Mouse (Mus musculus) midbrain, embryonic 14.5 days (tissue): ENCODE measurements around the gene Mgea5. TPM values are rescaled to one million over a fixed set of nuclear protein-coding genes. Genes with fewer than 3 reads are reported as not detected.

Experiments used
- ATAC-seq: fragments of 200-750 bp; cut with Nextera tagmentation; 2 replicates; pipeline ENCODE4 v1.8.0; 2017; ENCODE audit warnings: moderate number of reproducible peaks, moderate library complexity; ENCODE audit not compliant: low FRiP score, low TSS enrichment
- DNase-seq: peaks from one replicate; pipeline ENCODE4 v3.0.0-alpha.2; 2015
- H3K27ac ChIP-seq: fragments of 300-500 bp; sonication (generic); replicated peaks from 2 replicates; pipeline ENCODE4 v1.5.1; 2014; ENCODE audit warnings: mild to moderate bottlenecking, low read depth, low read length, moderate library complexity
- H3K27me3 ChIP-seq: fragments of 300-500 bp; sonication (generic); 2 replicates; pipeline ENCODE4 v1.6.1; 2014; ENCODE audit warnings: low read length, control low read depth, mixed read lengths; ENCODE audit not compliant: control insufficient read depth, insufficient read depth
- H3K36me3 ChIP-seq: fragments of 300-500 bp; sonication (generic); 2 replicates; pipeline ENCODE4 v1.6.1; 2014; ENCODE audit warnings: low read length, control low read depth; ENCODE audit not compliant: control insufficient read depth, insufficient read depth
- H3K4me1 ChIP-seq: fragments of 300-500 bp; sonication (generic); 2 replicates; pipeline ENCODE4 v1.6.1; 2014; ENCODE audit warnings: mild to moderate bottlenecking, antibody characterized with exemption, low read length, control low read depth; ENCODE audit not compliant: control insufficient read depth, insufficient read depth
- H3K4me2 ChIP-seq: fragments of 300-500 bp; sonication (generic); 2 replicates; pipeline ENCODE4 v1.6.1; 2014; ENCODE audit warnings: mild to moderate bottlenecking, low read length, moderate library complexity
- H3K4me3 ChIP-seq: fragments of 300-500 bp; sonication (generic); replicated peaks from 2 replicates; pipeline ENCODE4 v1.5.1; 2014; ENCODE audit warnings: low read depth, low read length
- H3K9ac ChIP-seq: fragments of 300-500 bp; sonication (generic); replicated peaks from 2 replicates; pipeline ENCODE4 v1.6.1; 2014; ENCODE audit warnings: mild to moderate bottlenecking, low read length, moderate library complexity
- H3K9me3 ChIP-seq: fragments of 300-500 bp; sonication (generic); 2 replicates; pipeline ENCODE4 v1.6.1; 2016; ENCODE audit warnings: low read length, control low read depth, mixed read lengths; ENCODE audit not compliant: control insufficient read depth
- WGBS: fragments of 180-500 bp; shearing (Covaris S2); extraction: QIAGEN DNeasy Blood & Tissue Kit; methylation state at CpG from one replicate; pipeline ENCODE4 v1.1.7; 2014; 5-methylcytosine and 5-hydroxymethylcytosine counted together
- polyA plus RNA-seq: library from polyadenylated mRNA; unstranded; fragments of >200 nt; fragmentation: Nextera tagmentation; extraction: Ambion mirVana; gene quantifications from 2 replicates; pipeline ENCODE4 v1.2.1, GENCODE M21; 2014

Gene Mgea5
- polyA plus RNA-seq, 1 experiment from 2014 or later: 118 TPM

- peaks cover 30% of the 10 kb centered on the region for H3K4me1 ChIP-seq
- H3K4me2 ChIP-seq: peak within 1 kb of the TSS; percentile 88
- H3K9me3 ChIP-seq: no peaks in the 10 kb centered on the region
- no peak within 1 kb of the TSS for H3K27ac ChIP-seq
- peak within 1 kb of the TSS; percentile 39 for H3K4me3 ChIP-seq
- WGBS: 0% methylated on average over 28 of the region's 29 CpGs
- ATAC-seq (peak; percentile 44), DNase-seq (peak; percentile 72)
- H3K36me3 ChIP-seq: peaks cover 10% of the 10 kb centered on the region; the same call in 1 of the 2 replicates
- no peaks in the 10 kb centered on the region for H3K27me3 ChIP-seq
- peak within 1 kb of the TSS; percentile 53 for H3K9ac ChIP-seq
Measured at GRCm38 (mm10) chr19:45815831-45816405, 32.3 kb upstream of the Mgea5 start, which contains the start of gene Kcnip2. Kcnip2 (minus strand) TSS chr19:45816061.

- WGBS: 61% methylated on average over 10 of the region's 10 CpGs
- Histone ChIP-seq H3K9me3 (no peaks in the 10 kb centered on the region), H3K4me1 (peaks cover 30% of the 10 kb centered on the region), H3K4me2 (peak overlapping the region; percentile 88), H3K36me3 (peaks cover 10% of the 10 kb centered on the region; the same call in 1 of the 2 replicates), H3K27ac (no peak overlapping the region), H3K27me3 (no peaks in the 10 kb centered on the region), H3K4me3 (peak overlapping the region; percentile 39), H3K9ac (peak overlapping the region; percentile 53)
- no peak for DNase-seq
- peak; percentile 7; the same call in 1 of the 2 replicates for ATAC-seq
Measured at GRCm38 (mm10) chr19:45815170-45815569, 31.5 kb upstream of the Mgea5 start.

GRCm38 (mm10) chr19:45813801-45814200 is 30.2 kb upstream of the Mgea5 start:
- ATAC-seq (no peak), DNase-seq (no peak)
- Histone ChIP-seq H3K4me1 (peaks cover 30% of the 10 kb centered on the region), H3K27ac (no peak overlapping the region), H3K4me3 (no peak overlapping the region), H3K36me3 (peaks cover 6% of the 10 kb centered on the region; the same call in 1 of the 2 replicates), H3K9me3 (no peaks in the 10 kb centered on the region), H3K9ac (no peak overlapping the region), H3K27me3 (no peaks in the 10 kb centered on the region), H3K4me2 (peak overlapping the region; percentile 15; the same call in 1 of the 2 replicates)
- WGBS: 19% methylated on average over 9 of the region's 12 CpGs

DNA sequence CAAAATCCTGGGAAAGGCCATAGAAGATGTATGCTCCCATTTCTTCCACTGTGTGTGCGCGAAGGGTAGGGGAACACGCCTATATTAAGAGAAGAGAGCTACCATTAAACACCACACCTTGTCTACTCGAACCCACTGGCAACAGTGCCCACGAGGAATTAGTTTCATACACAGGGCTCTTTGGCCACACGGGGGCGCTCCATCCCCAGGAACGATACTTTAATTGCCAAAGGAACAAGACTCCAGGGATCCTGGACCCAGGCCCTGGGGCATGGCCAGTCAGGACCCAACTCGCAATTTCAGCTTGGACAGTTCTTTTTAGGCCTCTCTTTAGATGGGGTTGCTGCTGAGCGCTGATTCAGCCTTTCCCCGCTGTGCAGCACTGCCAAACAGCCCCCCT is 29.6 kb upstream of the Mgea5 start:
- DNase-seq (peak; percentile 90), ATAC-seq (no peak)
- no peak overlapping the region for H3K4me3 ChIP-seq
- peak overlapping the region; percentile 15; the same call in 1 of the 2 replicates for H3K4me2 ChIP-seq
- no peaks in the 10 kb centered on the region for H3K27me3 ChIP-seq
- H3K9me3 ChIP-seq: no peaks in the 10 kb centered on the region
- peaks cover under 1% of the 10 kb centered on the region; the same call in 1 of the 2 replicates for H3K36me3 ChIP-seq
- H3K9ac ChIP-seq: no peak overlapping the region
- WGBS: 6% methylated on average over 11 of the region's 11 CpGs
- peaks cover 30% of the 10 kb centered on the region for H3K4me1 ChIP-seq
- H3K27ac ChIP-seq: no peak overlapping the region

- DNase-seq: peak; percentile 73
- Histone ChIP-seq H3K4me1 (peaks cover 30% of the 10 kb centered on the region), H3K27me3 (no peaks in the 10 kb centered on the region), H3K4me3 (peak overlapping the region; percentile 30), H3K4me2 (peak overlapping the region; percentile 64), H3K36me3 (no peaks in the 10 kb centered on the region), H3K9ac (peak overlapping the region; percentile 34; the same call in 1 of the 2 replicates), H3K27ac (no peak overlapping the region), H3K9me3 (no peaks in the 10 kb centered on the region)
- ATAC-seq: no peak
- WGBS: 15% methylated on average over 8 of the region's 8 CpGs
Measured at GRCm38 (mm10) chr19:45812673-45813252, 29.1 kb upstream of the Mgea5 start.

GRCm38 (mm10) chr19:45812115-45812514 is 28.5 kb upstream of the Mgea5 start:
- no peaks in the 10 kb centered on the region for H3K9me3 ChIP-seq
- H3K36me3 ChIP-seq: no peaks in the 10 kb centered on the region
- no peaks in the 10 kb centered on the region for H3K27me3 ChIP-seq
- ATAC-seq: 0 out of 2 replicates have a peak, but pooled peaks have one; percentile 35
- WGBS: 2% methylated on average over 16 of the region's 16 CpGs
- peak overlapping the region; percentile 34 for H3K9ac ChIP-seq
- DNase-seq: peak; percentile 67
- no peak overlapping the region for H3K27ac ChIP-seq
- peak overlapping the region; percentile 64 for H3K4me2 ChIP-seq
- H3K4me3 ChIP-seq: peak overlapping the region; percentile 30
- H3K4me1 ChIP-seq: peaks cover 30% of the 10 kb centered on the region

DNA sequence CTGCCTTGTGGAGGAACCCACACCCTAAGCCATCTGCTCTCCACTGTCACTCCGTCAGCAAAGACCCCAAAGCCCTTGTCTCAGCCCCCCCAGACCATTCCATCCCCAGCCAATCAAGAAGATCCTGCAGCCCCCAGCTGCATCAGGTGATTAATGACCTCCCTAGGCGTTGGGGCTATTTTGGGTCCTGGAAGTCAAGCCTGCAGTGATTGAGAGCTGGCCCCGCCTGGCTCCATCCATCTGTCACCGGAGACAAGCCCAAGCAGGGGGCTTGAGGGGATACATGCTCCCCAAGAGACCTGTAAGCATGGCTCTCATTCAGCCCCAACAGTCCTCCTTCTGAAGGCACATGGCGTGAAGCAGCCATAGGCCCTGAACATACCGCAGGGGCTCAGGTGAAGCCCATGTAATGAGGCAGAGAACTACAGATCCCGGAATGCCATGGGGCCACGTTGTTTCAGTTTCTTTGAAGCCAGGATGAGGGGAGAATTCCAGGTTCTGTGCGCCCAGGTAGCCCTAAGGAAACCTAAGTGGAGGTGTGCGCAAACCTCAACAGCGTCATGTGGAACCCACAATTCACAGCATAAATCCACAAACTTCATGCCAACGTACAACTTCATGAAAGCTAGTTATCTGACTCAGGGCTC is 27.5 kb upstream of the Mgea5 start:
- no peak overlapping the region for H3K4me2 ChIP-seq
- no peak overlapping the region for H3K27ac ChIP-seq
- no peaks in the 10 kb centered on the region for H3K27me3 ChIP-seq
- H3K36me3 ChIP-seq: no peaks in the 10 kb centered on the region
- ATAC-seq (no peak), DNase-seq (no peak)
- no peak overlapping the region for H3K4me3 ChIP-seq
- H3K9me3 ChIP-seq: no peaks in the 10 kb centered on the region
- WGBS: 68% methylated on average over 12 of the region's 12 CpGs
- H3K4me1 ChIP-seq: peaks cover 27% of the 10 kb centered on the region
- H3K9ac ChIP-seq: no peak overlapping the region

- H3K36me3 ChIP-seq: no peaks in the 10 kb centered on the region
- DNase-seq: no peak
- no peak for ATAC-seq
- no peak overlapping the region for H3K4me3 ChIP-seq
- no peaks in the 10 kb centered on the region for H3K27me3 ChIP-seq
- H3K4me1 ChIP-seq: peaks cover 10% of the 10 kb centered on the region
- H3K27ac ChIP-seq: no peak overlapping the region
- no peak overlapping the region for H3K4me2 ChIP-seq
- H3K9me3 ChIP-seq: no peaks in the 10 kb centered on the region
- H3K9ac ChIP-seq: no peak overlapping the region
- 94% methylated on average over 4 of the region's 4 CpGs for WGBS
Measured at GRCm38 (mm10) chr19:45807732-45808131, 24.1 kb upstream of the Mgea5 start.
